Mouse (Mus musculus) brain, embryonic 14.5 days (tissue): ENCODE results near the gene Nif3l1.

ENCODE experiments used
- CTCF ChIP-seq: fragments of 200-500 bp; IDR thresholded peaks from 2 replicates; pipeline ENCODE4 v1.5.1; 2012; ENCODE audit warnings: inconsistent platforms, mild to moderate bottlenecking, moderate library complexity, borderline replicate concordance; ENCODE audit not compliant: insufficient read depth, insufficient read length; ENCODE audit errors: extremely low read depth
- POLR2A ChIP-seq: fragments of 200-500 bp; IDR thresholded peaks from 2 replicates; pipeline ENCODE4 v1.6.1; 2012; ENCODE audit warnings: mild to moderate bottlenecking, inconsistent platforms, borderline replicate concordance; ENCODE audit not compliant: poor library complexity, insufficient read depth, insufficient read length, severe bottlenecking; ENCODE audit errors: extremely low read depth

DNA sequence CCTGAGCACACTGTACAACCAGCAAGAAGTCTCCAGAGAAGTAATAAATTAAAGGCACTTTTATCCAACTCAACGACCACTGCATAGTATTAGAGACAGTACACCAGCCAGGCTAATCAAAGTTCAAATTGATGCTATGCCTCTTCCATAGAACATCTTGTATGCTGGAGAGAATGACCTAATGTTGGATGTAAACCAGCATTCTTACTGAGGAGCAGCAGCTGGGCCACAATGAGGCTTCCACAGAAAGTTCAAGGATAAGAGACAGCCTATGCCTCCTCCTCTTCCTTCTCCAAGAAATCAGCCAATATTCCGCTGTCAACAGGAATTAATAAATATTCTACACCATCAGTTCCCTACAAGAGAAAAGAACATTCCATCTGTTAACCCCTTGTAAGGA, 19.0 kb downstream of the Nif3l1 start:
- no peak for TF ChIP-seq POLR2A
- no peak for TF ChIP-seq CTCF
